Mouse (Mus musculus): ENCODE results near the gene Sncg.

DNA sequence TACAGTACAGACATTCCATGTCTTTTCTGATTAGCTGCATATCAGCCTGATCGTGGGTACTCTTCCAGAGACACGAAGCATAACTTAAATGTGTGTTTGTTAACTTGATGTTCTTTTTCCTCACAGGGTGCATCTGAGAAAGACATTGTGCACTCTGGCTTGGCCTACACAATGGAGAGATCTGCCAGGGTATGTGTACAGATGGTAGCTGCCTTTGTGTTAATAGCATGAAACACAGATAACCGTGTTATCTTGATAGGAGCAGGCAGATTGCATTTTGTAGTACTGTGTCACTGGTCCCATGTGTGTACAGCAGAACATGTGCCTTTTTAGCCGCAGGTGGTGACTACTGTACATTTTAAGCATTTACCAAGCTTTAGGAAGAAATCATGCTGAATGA lies 32.6 kb downstream of the Sncg start:
- TF ChIP-seq EP300 (IDR thresholded peaks at IDR 0.05; ENCODE audit: low read depth) (no peak), CTCF (IDR thresholded peaks at IDR 0.05; ENCODE audit: low read depth) (no peak)
